Mouse (Mus musculus): ENCODE results near the gene Npcd. TPM values are rescaled to one million over a fixed set of nuclear protein-coding genes. Genes with fewer than 3 reads are reported as not detected.
A peak's percentile ranks its signal among the peaks of the same experiment; 100 is the strongest.
"Not testable (repeated sequence)": the region's sequence is repeated elsewhere in the genome, so short reads cannot be mapped to it uniquely, and the experiment has no call there.

Npcd gene
- total RNA-seq, 4 experiments from 2014 or later: 0.32 to 0.47 TPM; not detected in 2

GRCm38 (mm10) chr15:79830388-79830787, 3.6 kb downstream of the Npcd start:
- peak; percentile 56 to 57 for DNase-seq (ENCODE audit: low spot score in 2 of 2)

GRCm38 (mm10) chr15:79829431-79829830, 4.6 kb downstream of the Npcd start:
- no peak for DNase-seq (ENCODE audit: low spot score in 2 of 2)

- DNase-seq (ENCODE audit: low spot score in 2 of 2): no peak
These were observed 5.5 kb downstream of the Npcd start for GRCm38 (mm10) chr15:79828366-79829035.

- DNase-seq (ENCODE audit: low spot score in 2 of 2): no peak
These were observed 6.2 kb downstream of the Npcd start for GRCm38 (mm10) chr15:79827778-79828210.

GRCm38 (mm10) chr15:79827061-79827777, 6.8 kb downstream of the Npcd start:
- DNase-seq (ENCODE audit: low spot score in 2 of 2): no peak

GRCm38 (mm10) chr15:79826221-79826935, 7.7 kb downstream of the Npcd start:
- no peak for DNase-seq (ENCODE audit: low spot score in 2 of 2)

GRCm38 (mm10) chr15:79825146-79825825, 8.8 kb downstream of the Npcd start:
- DNase-seq (ENCODE audit: low spot score in 2 of 2): no peak

GRCm38 (mm10) chr15:79823588-79824280, 10.3 kb downstream of the Npcd start:
- peak; percentile 69 for DNase-seq (ENCODE audit: low spot score in 2 of 2)

- no peak for DNase-seq (ENCODE audit: low spot score in 2 of 2)
These were observed 11.5 kb downstream of the Npcd start for GRCm38 (mm10) chr15:79822265-79823199.

GRCm38 (mm10) chr15:79818325-79818724, 15.7 kb downstream of the Npcd start:
- DNase-seq (ENCODE audit: low spot score in 2 of 2): no peak

GRCm38 (mm10) chr15:79813666-79814258, 20.3 kb downstream of the Npcd start:
- DNase-seq (ENCODE audit: low spot score in 2 of 2): no peak

- DNase-seq (ENCODE audit: low spot score in 2 of 2): not testable (repeated sequence)
These were observed 21.2 kb downstream of the Npcd start for GRCm38 (mm10) chr15:79812840-79813239.

GRCm38 (mm10) chr15:79810997-79811396, 23.0 kb downstream of the Npcd start:
- DNase-seq (ENCODE audit: low spot score in 2 of 2): no peak

- DNase-seq (ENCODE audit: low spot score in 2 of 2): no peak
These were observed 24.0 kb downstream of the Npcd start for GRCm38 (mm10) chr15:79810061-79810460.

- no peak for DNase-seq (ENCODE audit: low spot score in 2 of 2)
These were observed 25.4 kb downstream of the Npcd start for GRCm38 (mm10) chr15:79808658-79809057.

- DNase-seq (ENCODE audit: low spot score in 2 of 2): no peak
These were observed 25.9 kb downstream of the Npcd start for GRCm38 (mm10) chr15:79808114-79808513.

GRCm38 (mm10) chr15:79807050-79807449, 27.0 kb downstream of the Npcd start:
- no peak for DNase-seq (ENCODE audit: low spot score in 2 of 2)

GRCm38 (mm10) chr15:79805246-79805645, 28.8 kb downstream of the Npcd start:
- no peak for DNase-seq (ENCODE audit: low spot score in 2 of 2)

- DNase-seq (ENCODE audit: low spot score in 2 of 2): peak in 1 of 2 experiments; percentile 28
These were observed 29.5 kb downstream of the Npcd start, which contains the start of gene Nptxr for GRCm38 (mm10) chr15:79804352-79805071. TSS of gene Nptxr (minus strand) at chr15:79804766.
